Mouse (Mus musculus): Measurements from ENCODE around the gene Sigirr. TPM values are rescaled to one million over a fixed set of nuclear protein-coding genes. Genes with fewer than 3 reads are reported as not detected.
A peak's percentile ranks its signal among the peaks of the same experiment; 100 is the strongest.

The Sigirr gene
- polyA plus RNA-seq, 1 experiment from 2014 or later: 8.5 TPM

- H3K9me3 ChIP-seq (replicated peaks; ENCODE audit: control insufficient read depth, low read length): no peaks in the 10 kb centered on the region
- 9% methylated on average over 21 of the region's 21 CpGs for WGBS
- no peaks in the 10 kb centered on the region for H3K36me3 ChIP-seq (ENCODE audit: control insufficient read depth, insufficient read depth)
- peaks cover 9% of the 10 kb centered on the region for H3K4me1 ChIP-seq (ENCODE audit: control insufficient read depth, insufficient read depth, low read length)
- H3K4me3 ChIP-seq (ENCODE audit: low read length): peak overlapping the region; percentile 48
- peak; percentile 91 for ATAC-seq (replicated peaks; ENCODE audit: extremely low read depth, insufficient read depth, low FRiP score)
- H3K4me2 ChIP-seq (ENCODE audit: low read depth, low read length): peak overlapping the region; percentile 89
- peaks cover 4% of the 10 kb centered on the region; the same call in 1 of the 2 replicates for H3K27me3 ChIP-seq (ENCODE audit: control insufficient read depth, insufficient read depth, low read length)
- H3K27ac ChIP-seq (ENCODE audit: low read length): peak overlapping the region; percentile 90
- peak overlapping the region; percentile 63 for H3K9ac ChIP-seq (ENCODE audit: low read length)
Observed at GRCm38 (mm10) chr7:141048226-141049218, 51.9 kb downstream of the Sigirr start.

GRCm38 (mm10) chr7:141047581-141048225 is 52.7 kb downstream of the Sigirr start:
- H3K36me3 ChIP-seq (ENCODE audit: control insufficient read depth, insufficient read depth): no peaks in the 10 kb centered on the region
- 5% methylated on average over 16 of the region's 19 CpGs for WGBS
- no peaks in the 10 kb centered on the region for H3K9me3 ChIP-seq (replicated peaks; ENCODE audit: control insufficient read depth, low read length)
- peak overlapping the region; percentile 90 for H3K27ac ChIP-seq (ENCODE audit: low read length)
- H3K4me3 ChIP-seq (ENCODE audit: low read length): peak overlapping the region; percentile 48
- peaks cover 9% of the 10 kb centered on the region for H3K4me1 ChIP-seq (ENCODE audit: control insufficient read depth, insufficient read depth, low read length)
- peaks cover 4% of the 10 kb centered on the region; the same call in 1 of the 2 replicates for H3K27me3 ChIP-seq (ENCODE audit: control insufficient read depth, insufficient read depth, low read length)
- H3K9ac ChIP-seq (ENCODE audit: low read length): peak overlapping the region; percentile 63
- ATAC-seq (replicated peaks; ENCODE audit: extremely low read depth, insufficient read depth, low FRiP score): peak; percentile 86
- peak overlapping the region; percentile 89 for H3K4me2 ChIP-seq (ENCODE audit: low read depth, low read length)

GRCm38 (mm10) chr7:141046931-141047580 is 53.3 kb downstream of the Sigirr start:
- H3K4me2 ChIP-seq (ENCODE audit: low read depth, low read length): peak overlapping the region; percentile 89
- H3K9ac ChIP-seq (ENCODE audit: low read length): peak overlapping the region; percentile 50
- no peaks in the 10 kb centered on the region for H3K9me3 ChIP-seq (replicated peaks; ENCODE audit: control insufficient read depth, low read length)
- H3K27me3 ChIP-seq (ENCODE audit: control insufficient read depth, insufficient read depth, low read length): peaks cover 4% of the 10 kb centered on the region; the same call in 1 of the 2 replicates
- 53% methylated on average over 6 of the region's 6 CpGs for WGBS
- ATAC-seq (replicated peaks; ENCODE audit: extremely low read depth, insufficient read depth, low FRiP score): no peak
- H3K4me3 ChIP-seq (ENCODE audit: low read length): no peak overlapping the region
- H3K27ac ChIP-seq (ENCODE audit: low read length): peak overlapping the region; percentile 89
- H3K36me3 ChIP-seq (ENCODE audit: control insufficient read depth, insufficient read depth): no peaks in the 10 kb centered on the region
- peaks cover 9% of the 10 kb centered on the region for H3K4me1 ChIP-seq (ENCODE audit: control insufficient read depth, insufficient read depth, low read length)

DNA sequence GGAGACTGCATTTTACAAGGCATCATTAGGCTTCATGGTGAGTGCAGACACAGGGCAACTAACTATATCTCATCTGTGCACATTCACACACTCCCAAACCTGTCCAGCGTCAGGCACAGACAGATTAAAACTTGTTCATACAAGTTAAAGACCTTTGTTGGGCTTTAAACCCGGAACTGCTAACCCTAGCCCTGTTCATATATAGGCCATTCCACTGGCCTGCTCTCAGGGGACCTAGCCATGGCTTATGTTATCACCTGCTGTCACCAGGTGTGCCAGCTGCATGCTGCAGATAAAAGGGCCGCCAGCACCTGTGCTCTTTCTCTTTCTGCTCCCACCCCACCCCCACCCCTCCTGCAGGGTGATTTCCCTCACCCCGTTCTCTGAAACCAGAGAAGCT is 57.8 kb downstream of the Sigirr start:
- no peak for ATAC-seq (replicated peaks; ENCODE audit: extremely low read depth, insufficient read depth, low FRiP score)
- no peaks in the 10 kb centered on the region for H3K27me3 ChIP-seq (ENCODE audit: control insufficient read depth, insufficient read depth, low read length)
- H3K4me3 ChIP-seq (ENCODE audit: low read length): no peak overlapping the region
- H3K4me1 ChIP-seq (ENCODE audit: control insufficient read depth, insufficient read depth, low read length): peaks cover 14% of the 10 kb centered on the region
- 47% methylated on average over 4 of the region's 4 CpGs for WGBS
- no peaks in the 10 kb centered on the region for H3K36me3 ChIP-seq (ENCODE audit: control insufficient read depth, insufficient read depth)
- H3K27ac ChIP-seq (ENCODE audit: low read length): no peak overlapping the region
- H3K9ac ChIP-seq (ENCODE audit: low read length): no peak overlapping the region
- H3K9me3 ChIP-seq (replicated peaks; ENCODE audit: control insufficient read depth, low read length): no peaks in the 10 kb centered on the region
- no peak overlapping the region for H3K4me2 ChIP-seq (ENCODE audit: low read depth, low read length)

- peak overlapping the region; percentile 20; the same call in 1 of the 2 replicates for H3K9ac ChIP-seq (ENCODE audit: low read length)
Observed at GRCm38 (mm10) chr7:141041661-141042060, 58.7 kb downstream of the Sigirr start.

More at GRCm38 (mm10) chr7:141041661-141042060, 58.7 kb downstream of the Sigirr start:
- Histone ChIP-seq H3K36me3 (ENCODE audit: control insufficient read depth, insufficient read depth) (no peaks in the 10 kb centered on the region), H3K9me3 (replicated peaks; ENCODE audit: control insufficient read depth, low read length) (no peaks in the 10 kb centered on the region), H3K4me2 (ENCODE audit: low read depth, low read length) (peak overlapping the region; percentile 40; the same call in 1 of the 2 replicates), H3K4me1 (ENCODE audit: control insufficient read depth, insufficient read depth, low read length) (peaks cover 9% of the 10 kb centered on the region), H3K27me3 (ENCODE audit: control insufficient read depth, insufficient read depth, low read length) (no peaks in the 10 kb centered on the region), H3K27ac (ENCODE audit: low read length) (peak overlapping the region; percentile 87), H3K4me3 (ENCODE audit: low read length) (no peak overlapping the region)
- peak; percentile 83 for ATAC-seq (replicated peaks; ENCODE audit: extremely low read depth, insufficient read depth, low FRiP score)
- WGBS: 12% methylated on average over 5 of the region's 5 CpGs

Other genes with a start within 250 kb of the Sigirr start
- gene Gm45785, start 244.2 kb downstream of the Sigirr start, polyA plus RNA-seq (2015; fragmentation: Nextera tagmentation; extraction: Ambion mirVana): not detected in 2 replicates
- 43.7 and 50.4 TPM in 2 replicates for gene Ric8a, start 243.6 kb downstream of the Sigirr start, polyA plus RNA-seq (2015; fragmentation: Nextera tagmentation; extraction: Ambion mirVana)
- gene Bet1l, start 243.0 kb downstream of the Sigirr start, polyA plus RNA-seq (2015; fragmentation: Nextera tagmentation; extraction: Ambion mirVana): 31.6 and 39.5 TPM in 2 replicates
- 181 and 189 TPM in 2 replicates for gene Psmd13, start 218.6 kb downstream of the Sigirr start, polyA plus RNA-seq (2015; fragmentation: Nextera tagmentation; extraction: Ambion mirVana)
- gene Sirt3, start 218.3 kb downstream of the Sigirr start, polyA plus RNA-seq (2015; fragmentation: Nextera tagmentation; extraction: Ambion mirVana): 65.4 and 71.2 TPM in 2 replicates
- 467 and 515 TPM in 2 replicates for gene Cox8b, start 200.1 kb downstream of the Sigirr start, polyA plus RNA-seq (2015; fragmentation: Nextera tagmentation; extraction: Ambion mirVana)
- 0.82 and 1.6 TPM in 2 replicates for gene Nlrp6, start 179.7 kb downstream of the Sigirr start, polyA plus RNA-seq (2015; fragmentation: Nextera tagmentation; extraction: Ambion mirVana)
- gene Pgghg, start 159.2 kb downstream of the Sigirr start, polyA plus RNA-seq (2015; fragmentation: Nextera tagmentation; extraction: Ambion mirVana): 12.2 and 12.4 TPM in 2 replicates
- 1.3 and 1.6 TPM in 2 replicates for gene Ifitm5, start 150.3 kb downstream of the Sigirr start, polyA plus RNA-seq (2015; fragmentation: Nextera tagmentation; extraction: Ambion mirVana)
- gene Gm45717, start 144.6 kb downstream of the Sigirr start, polyA plus RNA-seq (2015; fragmentation: Nextera tagmentation; extraction: Ambion mirVana): 0.66 TPM in 1 of 2 replicates, not detected in the other
- gene Ifitm2, start 144.6 kb downstream of the Sigirr start, polyA plus RNA-seq (2015; fragmentation: Nextera tagmentation; extraction: Ambion mirVana): 525 and 571 TPM in 2 replicates
- 24.0 and 34.8 TPM in 2 replicates for gene Ifitm1, start 133.4 kb downstream of the Sigirr start, polyA plus RNA-seq (2015; fragmentation: Nextera tagmentation; extraction: Ambion mirVana)
- gene Ifitm3, start 89.8 kb downstream of the Sigirr start, polyA plus RNA-seq (2015; fragmentation: Nextera tagmentation; extraction: Ambion mirVana): 157 and 218 TPM in 2 replicates
- gene Ifitm6, start 82.6 kb downstream of the Sigirr start, polyA plus RNA-seq (2015; fragmentation: Nextera tagmentation; extraction: Ambion mirVana): 1.0 and 1.3 TPM in 2 replicates
- not detected in 2 replicates for gene Gm17387, start 71.4 kb downstream of the Sigirr start, polyA plus RNA-seq (2015; fragmentation: Nextera tagmentation; extraction: Ambion mirVana)
- gene B4galnt4, start 39.5 kb downstream of the Sigirr start, polyA plus RNA-seq (2015; fragmentation: Nextera tagmentation; extraction: Ambion mirVana): 0.54 and 0.97 TPM in 2 replicates
- gene Pkp3, start 22.4 kb downstream of the Sigirr start, polyA plus RNA-seq (2015; fragmentation: Nextera tagmentation; extraction: Ambion mirVana): 4.1 and 5.2 TPM in 2 replicates
- gene Ano9, start 17.2 kb upstream of the Sigirr start, polyA plus RNA-seq (2015; fragmentation: Nextera tagmentation; extraction: Ambion mirVana): 0.49 and 1.00 TPM in 2 replicates
- 56.1 and 63.9 TPM in 2 replicates for gene Ptdss2, start 21.8 kb upstream of the Sigirr start, polyA plus RNA-seq (2015; fragmentation: Nextera tagmentation; extraction: Ambion mirVana)
- gene Rnh1, start 72.3 kb upstream of the Sigirr start, polyA plus RNA-seq (2015; fragmentation: Nextera tagmentation; extraction: Ambion mirVana): 96.9 and 111 TPM in 2 replicates
- gene Hras, start 93.4 kb upstream of the Sigirr start, polyA plus RNA-seq (2015; fragmentation: Nextera tagmentation; extraction: Ambion mirVana): 59.5 and 92.1 TPM in 2 replicates
- gene Lrrc56, start 93.6 kb upstream of the Sigirr start, polyA plus RNA-seq (2015; fragmentation: Nextera tagmentation; extraction: Ambion mirVana): 3.0 and 4.1 TPM in 2 replicates
- 0.54 and 0.76 TPM in 2 replicates for gene Lmntd2, start 113.5 kb upstream of the Sigirr start, polyA plus RNA-seq (2015; fragmentation: Nextera tagmentation; extraction: Ambion mirVana)
- 16.1 and 17.2 TPM in 2 replicates for gene Rassf7, start 115.3 kb upstream of the Sigirr start, polyA plus RNA-seq (2015; fragmentation: Nextera tagmentation; extraction: Ambion mirVana)
- gene Phrf1, start 128.2 kb upstream of the Sigirr start, polyA plus RNA-seq (2015; fragmentation: Nextera tagmentation; extraction: Ambion mirVana): 43.5 and 50.7 TPM in 2 replicates
- 4.7 and 9.1 TPM in 2 replicates for gene Irf7, start 165.9 kb upstream of the Sigirr start, polyA plus RNA-seq (2015; fragmentation: Nextera tagmentation; extraction: Ambion mirVana)
- 1.6 TPM in 1 of 2 replicates, not detected in the other for gene Cdhr5, start 176.2 kb upstream of the Sigirr start, polyA plus RNA-seq (2015; fragmentation: Nextera tagmentation; extraction: Ambion mirVana)
- 2.1 and 2.8 TPM in 2 replicates for gene Sct, start 178.6 kb upstream of the Sigirr start, polyA plus RNA-seq (2015; fragmentation: Nextera tagmentation; extraction: Ambion mirVana)
- gene Drd4, start 191.4 kb upstream of the Sigirr start, polyA plus RNA-seq (2015; fragmentation: Nextera tagmentation; extraction: Ambion mirVana): 0.05 and 0.13 TPM in 2 replicates
- 37.6 and 37.7 TPM in 2 replicates for gene Deaf1, start 227.1 kb upstream of the Sigirr start, polyA plus RNA-seq (2015; fragmentation: Nextera tagmentation; extraction: Ambion mirVana)
- 32.2 and 32.5 TPM in 2 replicates for gene Tmem80, start 227.2 kb upstream of the Sigirr start, polyA plus RNA-seq (2015; fragmentation: Nextera tagmentation; extraction: Ambion mirVana)
- 2.6 and 3.9 TPM in 2 replicates for gene Eps8l2, start 238.3 kb upstream of the Sigirr start, polyA plus RNA-seq (2015; fragmentation: Nextera tagmentation; extraction: Ambion mirVana)